Mouse (Mus musculus) layer of hippocampus, postnatal 25 days (tissue): ENCODE measurements around the gene Irf4. TPM values are rescaled to one million over a fixed set of nuclear protein-coding genes. Genes with fewer than 3 reads are reported as not detected.

ENCODE experiments used
- DNase-seq, 2 experiments: peaks; one replicate each; pipeline ENCODE4 v3.0.0; 2022; ENCODE audit warnings: mixed read lengths in 2 of 2, low spot score in 1 of 2; ENCODE audit errors: extremely low spot score in 1 of 2
- total RNA-seq, 2 experiments: library from RNA; stranded (reverse); gene quantifications; 2 replicates each; pipeline ENCODE4 v1.2.3; 2021

Gene Irf4
- total RNA-seq, 2 experiments from 2014 or later, result 0.07 to 0.16 TPM

GRCm38 (mm10) chr13:30792308-30792707 is 43.3 kb downstream of the Irf4 start:
- no peak for DNase-seq

DNA sequence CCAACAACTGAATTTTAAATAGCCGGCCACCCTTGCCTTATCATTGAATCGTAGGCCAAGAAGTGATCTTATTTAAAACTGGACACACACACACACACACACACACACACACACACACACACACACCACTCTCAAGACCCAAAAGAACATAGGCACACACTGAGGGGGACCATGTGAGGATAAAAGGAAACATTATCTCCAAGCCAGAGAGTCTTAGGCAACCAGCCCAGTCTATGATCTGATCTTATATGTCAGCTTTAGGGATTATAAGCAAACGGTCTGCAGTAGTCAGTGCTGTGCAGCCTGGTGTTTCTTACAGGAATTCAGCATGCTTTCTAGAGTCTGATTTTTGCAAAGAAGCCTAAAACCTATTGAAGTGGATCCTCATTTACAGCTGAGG is 43.7 kb downstream of the Irf4 start:
- no peak for DNase-seq

- no peak for DNase-seq
These were observed 44.2 kb downstream of the Irf4 start for GRCm38 (mm10) chr13:30793196-30793595.

GRCm38 (mm10) chr13:30793616-30794015 is 44.6 kb downstream of the Irf4 start:
- DNase-seq, result no peak

- DNase-seq, result no peak
These were observed 46.9 kb downstream of the Irf4 start for GRCm38 (mm10) chr13:30795960-30796359.

DNA sequence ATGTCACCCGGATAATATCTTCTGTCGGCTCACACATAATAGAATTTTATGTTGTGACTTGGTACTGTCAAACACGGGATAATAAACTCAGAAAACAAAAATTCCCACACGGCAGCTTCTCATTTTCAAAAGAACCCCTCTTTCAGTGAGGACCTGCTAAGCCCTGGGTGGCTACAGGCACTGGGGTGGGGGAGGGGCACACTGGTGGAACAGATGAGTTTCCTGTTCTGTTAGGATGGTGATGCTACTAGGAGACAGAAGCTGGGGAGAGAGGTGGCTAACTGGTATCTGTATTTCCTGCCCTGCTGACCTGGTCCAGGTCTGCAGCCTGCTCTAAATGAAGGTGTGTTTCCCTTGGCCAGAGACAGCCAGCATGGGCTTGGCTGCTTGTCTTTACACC is 52.9 kb downstream of the Irf4 start:
- no peak for DNase-seq

GRCm38 (mm10) chr13:30802336-30802955 is 53.4 kb downstream of the Irf4 start:
- no peak for DNase-seq

GRCm38 (mm10) chr13:30809240-30809639 is 60.2 kb downstream of the Irf4 start:
- no peak for DNase-seq

DNA sequence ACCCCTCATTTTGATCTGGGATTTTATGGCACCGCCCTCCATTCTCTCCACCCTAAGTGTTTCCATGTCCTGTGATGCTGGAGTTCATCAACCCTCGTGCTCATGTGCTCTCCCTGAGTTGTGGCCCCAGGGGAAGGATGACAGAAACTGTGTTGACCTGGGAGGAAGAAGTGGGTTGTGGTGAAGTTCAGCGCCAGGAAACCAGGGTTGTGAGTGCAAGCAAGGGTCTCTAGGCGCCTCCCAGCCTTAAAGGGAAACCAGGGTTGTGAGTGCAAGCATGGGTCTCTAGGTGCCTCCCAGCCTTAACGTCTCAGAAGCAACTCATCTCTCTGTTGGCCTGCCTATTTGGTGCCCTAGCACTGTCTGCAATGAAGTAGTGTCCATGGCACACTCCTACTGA is 64.4 kb downstream of the Irf4 start:
- no peak for DNase-seq

DNA sequence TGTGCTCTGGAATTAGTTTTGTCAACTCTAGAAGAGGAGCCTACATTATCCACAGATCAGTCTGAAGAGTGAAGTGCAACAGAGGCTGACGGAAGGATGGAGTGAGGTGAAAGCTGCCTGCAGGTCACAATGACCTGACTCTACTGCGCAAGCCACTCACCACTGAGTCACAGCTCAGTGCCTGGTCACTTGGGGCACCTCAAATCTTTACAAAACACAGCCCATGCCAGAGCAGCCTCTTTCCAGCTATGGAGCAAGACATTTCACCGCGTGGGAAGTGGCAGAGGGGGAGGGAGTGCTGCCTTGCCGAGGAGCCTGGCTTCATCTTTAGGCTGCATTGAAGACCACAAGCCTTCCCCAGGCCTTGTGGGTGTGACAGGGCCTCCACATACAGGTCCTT is 65.2 kb downstream of the Irf4 start:
- DNase-seq, result no peak

Other genes with a start within 250 kb of the Irf4 start
- gene Uqcrfs1, start 203.9 kb upstream of the Irf4 start, total RNA-seq, result 100 to 1,000 TPM; 151 to 175 TPM
- 10 to 100 TPM; 27.3 to 30.6 TPM for gene Dusp22, start 89.2 kb upstream of the Irf4 start, total RNA-seq
- gene Hus1b, start 198.5 kb downstream of the Irf4 start, total RNA-seq, result under 1 TPM in 1 of 2 experiments, not detected in 1; 0.82 TPM
- gene Exoc2, start 224.9 kb downstream of the Irf4 start, total RNA-seq, result 10 to 100 TPM; 39.3 to 46.3 TPM
- gene Gm5447, start 225.0 kb downstream of the Irf4 start, total RNA-seq, result under 1 TPM in 1 of 2 experiments, not detected in 1; 0.21 TPM